Mouse (Mus musculus) T-helper 17 cell (primary cell): ENCODE data around the gene Fbxw7.

Source experiments
- in situ Hi-C, 2 experiments: fragments of 300-600 bp; cut with MboI, MseI; formaldehyde crosslinking; loops; 1 replicate in 1 of 2; 2 replicates in 1 of 2; pipeline ENCODE4 v1.15.1; 2025; ENCODE audit warnings: high pct_unique_total_duplicates in 2 of 2

Fbxw7 gene

DNA sequence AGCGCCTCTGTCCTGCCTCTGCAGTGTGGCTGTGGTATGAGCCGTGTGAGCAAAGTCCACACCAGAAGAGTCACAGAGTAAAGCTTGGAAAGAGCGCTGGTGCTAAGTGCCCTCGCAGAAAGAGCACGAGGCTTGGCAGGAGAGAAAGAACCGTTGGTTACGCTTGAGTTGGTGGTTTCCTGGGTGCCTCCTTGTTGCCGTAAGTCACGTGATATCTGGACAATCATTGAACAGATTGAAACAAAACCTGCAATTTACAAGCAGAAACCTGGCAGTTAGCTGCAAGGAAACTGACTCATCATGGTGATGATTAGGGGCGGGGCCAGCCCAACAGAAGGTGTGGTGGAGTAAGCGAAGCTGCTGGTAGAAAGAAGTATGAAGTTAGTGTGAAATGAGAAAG, 207.7 kb downstream of the Fbxw7 start:
- in situ Hi-C loops: no loop called here

DNA sequence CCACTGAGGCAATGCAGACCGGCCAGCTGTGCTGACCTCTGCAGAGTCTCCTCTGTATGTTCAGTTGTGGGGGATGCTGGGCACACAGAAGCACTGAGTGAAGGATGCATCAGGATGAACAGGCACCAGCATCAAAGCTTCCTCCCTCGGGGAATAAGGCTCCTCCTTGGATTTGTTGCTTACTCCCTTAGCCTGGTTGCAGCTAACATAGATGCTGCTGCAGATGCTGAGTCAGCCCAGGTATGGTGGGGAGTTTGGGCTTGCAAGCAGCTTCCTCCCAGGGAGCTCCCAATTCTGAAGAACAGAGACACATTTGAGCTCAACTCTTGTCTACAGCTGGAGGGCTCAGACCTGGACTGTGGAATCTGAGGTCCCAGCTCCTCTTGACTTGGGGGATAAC, 209.2 kb downstream of the Fbxw7 start:
- in situ Hi-C loops: no loop called here

DNA sequence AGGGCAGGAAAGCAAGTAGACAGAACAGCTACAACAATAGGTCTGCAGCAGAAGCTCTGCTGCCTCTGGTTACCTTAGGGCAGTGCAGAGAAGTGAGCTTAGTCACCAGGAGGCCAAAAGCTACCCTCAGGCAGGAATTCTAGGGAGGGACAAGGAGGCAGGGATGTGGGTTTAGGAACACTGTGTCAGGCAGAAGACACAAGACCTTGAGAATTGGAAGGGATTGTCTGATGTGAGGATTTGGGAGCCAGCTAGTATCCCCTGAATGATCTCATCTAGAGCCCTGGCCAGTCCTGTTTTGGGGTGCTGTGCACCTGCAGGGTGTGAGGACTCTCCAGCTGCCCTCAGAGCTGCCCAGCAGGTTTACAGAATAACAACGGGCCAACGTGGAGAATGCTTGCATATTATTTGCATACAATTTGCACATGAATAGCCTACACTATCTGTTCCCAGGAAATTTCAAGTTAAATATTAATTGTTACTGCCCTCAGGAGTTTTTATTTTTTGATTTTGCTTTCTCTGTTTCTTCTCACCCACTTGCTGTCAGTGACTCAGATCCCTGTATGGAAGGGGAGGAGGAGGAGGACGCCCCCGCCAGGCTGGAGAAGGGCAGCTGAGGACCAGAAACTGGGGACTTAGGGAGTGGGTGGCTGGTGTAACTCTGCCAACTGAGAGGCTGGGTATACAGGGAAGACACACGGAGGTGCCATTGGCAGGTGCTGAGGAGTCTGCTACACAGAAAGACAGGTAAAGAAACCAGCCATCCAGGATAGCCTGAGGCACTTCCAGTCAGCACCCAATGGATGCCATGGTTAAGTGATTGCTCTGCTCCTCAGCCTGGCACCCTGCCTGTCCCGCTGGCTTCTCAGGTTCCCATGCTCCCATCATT, 210.0 kb downstream of the Fbxw7 start:
- in situ Hi-C loops: no loop called here
